Mouse (Mus musculus): ENCODE results near the gene Pabpc4. TPM values are rescaled to one million over a fixed set of nuclear protein-coding genes. Genes with fewer than 3 reads are reported as not detected.
A peak's percentile ranks its signal among the peaks of the same experiment; 100 is the strongest.
"Not testable (repeated sequence)": the region's sequence is repeated elsewhere in the genome, so short reads cannot be mapped to it uniquely, and the experiment has no call there.

Gene Pabpc4
- total RNA-seq, 2 experiments from 2014 or later = 29.1 to 30.1 TPM

- ATAC-seq (ENCODE audit: poor library complexity, severe bottlenecking) = no peak
These were observed 35.2 kb downstream of the Pabpc4 start for GRCm38 (mm10) chr4:123297195-123297960.

DNA sequence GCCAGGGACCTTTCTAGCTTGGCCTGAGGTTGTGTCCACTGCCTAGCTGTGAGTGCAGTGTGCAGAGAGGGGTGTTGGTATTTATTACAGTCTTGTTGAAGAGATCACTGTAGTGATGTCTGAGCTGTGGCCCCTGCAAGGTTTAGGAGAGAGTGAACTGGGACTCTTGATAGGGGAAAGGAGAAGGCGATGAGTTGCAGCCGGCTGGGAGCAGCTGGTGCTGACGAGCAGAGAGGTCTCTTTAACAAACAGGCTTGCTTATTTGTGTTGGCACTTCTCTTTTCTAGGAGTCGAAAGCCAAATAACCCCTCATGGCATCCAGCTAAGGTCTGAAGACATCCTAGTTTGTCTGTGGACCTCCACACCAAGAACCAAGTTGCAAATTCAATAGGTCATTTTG, 36.1 kb downstream of the Pabpc4 start:
- no peak for ATAC-seq (ENCODE audit: poor library complexity, severe bottlenecking)

DNA sequence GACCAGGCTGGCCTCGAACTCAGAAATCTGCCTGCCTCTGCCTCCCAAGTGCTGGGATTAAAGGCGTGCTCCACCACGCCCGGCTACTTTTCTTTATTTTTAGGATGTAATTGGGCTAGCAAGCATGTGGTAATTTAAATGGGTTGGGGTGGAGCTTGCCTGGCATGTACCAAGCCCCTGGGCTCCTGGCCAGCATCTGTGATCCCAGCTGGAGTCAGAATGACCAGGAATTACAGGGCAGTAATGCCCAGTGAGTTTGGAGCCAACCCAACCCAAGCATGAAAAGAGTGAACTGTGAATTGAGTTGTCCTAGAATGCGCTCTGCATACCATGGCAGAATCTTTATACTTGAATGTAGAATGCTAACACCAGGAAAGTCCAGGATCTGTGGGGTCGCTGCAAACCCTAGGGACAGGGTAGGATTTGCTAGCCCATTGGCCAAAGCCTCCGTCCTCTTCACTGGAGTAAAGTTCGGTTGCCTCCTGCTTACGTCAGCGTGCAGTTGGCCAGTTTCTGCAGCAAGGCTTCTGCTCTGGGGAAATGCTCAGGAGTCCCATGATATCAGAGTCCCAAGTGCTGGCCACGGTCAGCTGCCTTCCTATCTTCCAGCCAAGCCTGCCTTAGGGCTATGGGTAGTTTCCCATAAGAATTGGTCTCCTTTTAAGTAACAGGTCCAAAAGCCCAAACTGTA, 37.0 kb downstream of the Pabpc4 start:
- ATAC-seq (ENCODE audit: poor library complexity, severe bottlenecking) = no peak

DNA sequence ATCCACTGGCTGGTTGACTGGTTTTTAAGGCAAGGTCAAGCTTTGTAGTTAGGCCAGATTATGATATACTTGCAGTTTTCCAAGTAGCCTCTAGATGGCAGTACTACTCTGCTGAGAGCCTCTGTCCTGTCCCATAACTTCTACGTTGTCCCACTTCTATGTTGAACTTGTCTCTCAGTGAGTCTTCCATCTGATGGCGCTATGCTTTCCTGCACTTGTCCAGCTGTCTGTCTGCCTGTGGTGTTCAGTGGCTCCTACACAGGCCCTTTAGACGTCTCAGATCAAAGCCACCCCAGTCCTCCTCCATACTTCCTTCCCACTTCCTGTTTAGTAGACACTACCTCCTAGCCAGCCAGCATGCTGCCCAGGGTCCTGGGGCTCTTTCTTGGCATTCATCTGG, 43.6 kb downstream of the Pabpc4 start:
- ATAC-seq (ENCODE audit: poor library complexity, severe bottlenecking) = peak; percentile 85

- no peak for ATAC-seq (ENCODE audit: poor library complexity, severe bottlenecking)
These were observed 44.8 kb downstream of the Pabpc4 start for GRCm38 (mm10) chr4:123306999-123307398.

GRCm38 (mm10) chr4:123308292-123308691, 46.1 kb downstream of the Pabpc4 start:
- no peak for ATAC-seq (ENCODE audit: poor library complexity, severe bottlenecking)

GRCm38 (mm10) chr4:123311845-123312244, 49.7 kb downstream of the Pabpc4 start:
- ATAC-seq (ENCODE audit: poor library complexity, severe bottlenecking) = no peak

DNA sequence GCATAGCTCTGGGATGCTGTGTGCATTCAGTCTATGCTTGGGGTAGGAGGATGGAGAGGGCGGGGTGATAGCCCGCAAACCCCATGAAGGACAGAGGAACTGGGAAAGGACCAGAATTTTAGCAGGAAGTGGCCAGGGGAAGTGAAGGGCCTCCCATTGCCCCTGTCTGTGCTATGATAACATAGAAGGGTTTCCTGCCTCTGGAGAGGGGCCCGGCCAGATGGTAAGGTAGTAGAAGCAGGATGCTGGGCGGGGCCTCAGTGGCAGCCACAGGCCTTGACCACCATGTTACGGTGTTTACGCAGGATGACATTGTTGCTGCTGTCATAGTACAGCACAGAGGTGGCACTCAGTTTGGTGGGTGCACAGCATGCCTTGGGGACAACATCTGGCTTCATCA, 50.9 kb downstream of the Pabpc4 start:
- ATAC-seq (ENCODE audit: poor library complexity, severe bottlenecking) = peak; percentile 85

DNA sequence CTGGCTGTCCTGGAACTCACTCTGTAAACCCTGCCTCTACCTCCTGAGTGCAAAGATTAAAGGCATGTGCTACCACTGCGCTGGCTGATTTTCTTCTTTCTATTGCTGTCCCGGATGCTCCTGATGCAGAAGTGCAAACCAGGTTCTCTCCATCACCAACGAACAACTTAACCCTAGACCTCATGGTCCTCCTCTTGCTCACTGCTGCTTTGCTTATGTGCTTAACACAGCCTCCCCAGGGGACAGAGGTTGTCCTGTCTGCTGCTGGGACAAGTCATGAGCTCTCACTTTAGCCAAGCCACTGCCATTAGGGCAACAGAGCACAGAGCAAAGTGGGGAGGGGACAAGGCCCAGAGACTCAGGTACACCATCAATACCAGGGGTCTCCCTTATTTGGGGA, 52.3 kb downstream of the Pabpc4 start:
- no peak for ATAC-seq (ENCODE audit: poor library complexity, severe bottlenecking)

- ATAC-seq (ENCODE audit: poor library complexity, severe bottlenecking) = not testable (repeated sequence)
These were observed 60.8 kb downstream of the Pabpc4 start for GRCm38 (mm10) chr4:123322910-123323309.

DNA sequence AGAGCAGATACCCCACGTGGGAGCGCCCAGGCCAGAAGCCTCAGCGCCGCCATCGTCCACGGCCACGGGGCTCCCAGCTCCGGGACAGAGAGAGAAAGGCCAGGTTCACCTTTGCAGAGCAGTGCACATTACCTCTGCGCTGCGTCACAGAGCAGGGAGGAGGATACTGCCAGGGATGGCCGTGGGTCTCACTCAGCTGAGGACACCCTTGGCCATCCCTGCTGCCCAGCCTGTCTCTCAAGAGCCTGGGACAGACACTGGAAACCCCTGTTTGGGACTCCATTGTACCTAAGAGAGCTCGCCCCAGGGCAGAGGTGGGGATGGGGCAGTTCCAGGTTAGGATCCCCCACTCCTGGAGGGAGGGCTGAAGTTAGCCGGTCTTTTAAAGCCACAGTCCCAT, 61.4 kb downstream of the Pabpc4 start, which contains the start of gene Oxct2a:
Gene Oxct2a, minus strand, starts transcription at position 101 of the 400 bp plus-strand sequence.
- no peak for ATAC-seq (ENCODE audit: poor library complexity, severe bottlenecking)

GRCm38 (mm10) chr4:123326087-123326486, 63.9 kb downstream of the Pabpc4 start:
- no peak for ATAC-seq (ENCODE audit: poor library complexity, severe bottlenecking)

- no peak for ATAC-seq (ENCODE audit: poor library complexity, severe bottlenecking)
These were observed 65.5 kb downstream of the Pabpc4 start for GRCm38 (mm10) chr4:123327630-123328029.

DNA sequence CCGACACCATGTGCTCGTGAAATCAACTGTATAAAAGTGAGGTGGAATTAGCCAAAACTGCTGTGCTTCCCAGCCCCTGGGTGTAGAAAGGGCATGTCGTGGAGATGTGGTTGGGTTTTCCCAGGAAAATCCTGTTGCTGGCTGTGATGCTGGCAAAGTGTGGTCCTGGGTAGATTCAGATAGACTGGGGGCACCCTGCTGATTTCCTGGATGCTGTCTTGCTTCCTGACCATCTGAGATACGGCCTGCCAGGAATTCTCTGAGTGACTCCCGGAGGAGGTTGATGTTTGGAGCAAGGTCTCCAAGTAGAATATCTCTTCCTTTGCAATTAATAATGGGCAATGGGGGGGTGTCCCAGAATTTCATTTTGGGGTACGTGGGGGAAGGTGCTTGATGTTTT, 66.8 kb downstream of the Pabpc4 start:
- no peak for ATAC-seq (ENCODE audit: poor library complexity, severe bottlenecking)

DNA sequence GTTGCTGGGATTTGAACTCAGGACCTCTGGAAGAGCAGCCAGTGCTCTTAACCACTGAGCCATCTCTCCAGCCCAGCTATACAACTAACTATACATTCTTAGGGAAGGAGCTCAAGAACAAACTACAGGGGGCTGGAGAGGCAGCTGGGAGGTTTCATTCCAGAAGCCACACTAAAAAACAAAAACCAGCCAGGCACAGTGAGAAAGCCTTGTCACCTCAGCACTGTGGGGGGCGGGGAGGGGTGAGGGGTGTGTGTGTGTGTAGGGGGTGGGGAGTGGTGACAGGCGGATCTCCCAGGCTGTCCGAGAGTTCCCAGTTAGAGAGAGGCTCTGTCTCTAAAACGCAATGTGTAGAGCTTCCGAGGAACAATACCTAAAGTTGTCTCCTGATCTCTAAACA, 69.2 kb downstream of the Pabpc4 start:
- ATAC-seq (ENCODE audit: poor library complexity, severe bottlenecking) = no peak

GRCm38 (mm10) chr4:123331961-123332360, 69.8 kb downstream of the Pabpc4 start:
- ATAC-seq (ENCODE audit: poor library complexity, severe bottlenecking) = not testable (repeated sequence)

DNA sequence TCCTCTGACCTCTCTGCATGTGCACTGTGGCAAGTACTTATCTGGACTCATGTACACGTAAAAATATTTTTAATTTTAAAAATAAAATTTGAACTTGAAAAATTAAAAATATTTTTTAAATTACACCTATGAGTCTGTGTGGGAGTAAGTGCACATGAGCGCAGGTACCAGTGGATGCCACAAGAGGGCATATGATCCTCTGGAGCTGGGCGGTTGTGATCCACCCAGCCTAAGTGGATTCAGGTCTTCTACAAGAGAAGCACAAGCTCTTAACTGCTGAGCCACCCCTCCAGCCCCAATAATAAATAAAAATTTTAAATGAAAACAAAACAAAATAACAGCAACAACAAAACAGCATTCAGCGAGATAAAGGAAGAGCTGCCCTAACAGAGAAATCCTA, 71.0 kb downstream of the Pabpc4 start:
- no peak for ATAC-seq (ENCODE audit: poor library complexity, severe bottlenecking)

- no peak for ATAC-seq (ENCODE audit: poor library complexity, severe bottlenecking)
These were observed 72.0 kb downstream of the Pabpc4 start for GRCm38 (mm10) chr4:123334177-123334576.

GRCm38 (mm10) chr4:123335244-123335643, 73.1 kb downstream of the Pabpc4 start:
- ATAC-seq (ENCODE audit: poor library complexity, severe bottlenecking) = not testable (repeated sequence)

DNA sequence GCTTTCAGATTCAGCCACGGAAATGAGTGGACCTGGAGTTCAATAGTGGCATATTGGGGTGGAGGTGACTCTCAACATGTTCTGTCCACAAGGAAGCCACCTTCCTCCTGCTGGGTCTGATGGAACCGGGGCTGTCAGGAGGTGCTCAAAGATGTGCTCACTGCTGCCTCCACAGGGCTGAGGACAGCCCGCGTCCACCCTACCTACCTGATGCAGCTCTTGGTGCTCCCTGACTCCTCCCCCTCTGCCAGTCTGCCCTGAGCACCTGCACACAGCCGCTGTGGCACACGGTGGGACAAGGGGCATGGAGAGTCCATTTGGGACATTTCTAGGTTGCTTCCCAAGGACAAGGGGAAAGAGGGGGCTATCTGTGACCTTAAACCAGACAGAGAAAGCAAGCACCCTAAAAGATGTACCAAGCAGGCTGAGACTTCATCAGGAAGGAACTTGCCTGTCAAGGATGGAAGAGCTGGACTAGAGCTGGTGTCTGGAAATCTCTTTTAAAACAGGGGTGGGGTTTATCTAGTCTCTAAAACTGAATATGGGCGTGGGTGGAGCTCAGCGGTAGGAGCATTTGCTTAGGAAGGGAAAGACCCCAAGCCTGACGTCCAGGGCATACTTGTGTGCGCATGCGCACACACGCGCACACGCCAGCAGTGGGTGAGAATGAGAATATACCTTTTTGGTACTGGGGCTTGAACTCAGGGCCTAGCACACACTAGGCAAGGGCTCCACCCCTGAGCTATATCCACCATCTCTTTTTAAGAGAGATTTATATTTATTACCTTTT, 73.8 kb downstream of the Pabpc4 start:
- no peak for ATAC-seq (ENCODE audit: poor library complexity, severe bottlenecking)

GRCm38 (mm10) chr4:123337693-123338092, 75.5 kb downstream of the Pabpc4 start:
- no peak for ATAC-seq (ENCODE audit: poor library complexity, severe bottlenecking)

Data from megakaryocyte, adult 5-6 weeks (primary cell).